Mouse (Mus musculus): Measurements from ENCODE around the gene Pdia4. TPM values are rescaled to one million over a fixed set of nuclear protein-coding genes. Genes with fewer than 3 reads are reported as not detected.
"Not testable (repeated sequence)": the region's sequence is repeated elsewhere in the genome, so short reads cannot be mapped to it uniquely, and the experiment has no call there.

Gene Pdia4
- 258 and 263 TPM in 2 replicates for polyA plus RNA-seq (2014; fragmentation: Nextera tagmentation; extraction: Ambion mirVana)

- ATAC-seq (ENCODE audit: low FRiP score) (peak; percentile 100), DNase-seq (ENCODE audit: low spot score, missing footprints) (peak; percentile 99)
- peak within 1 kb of the TSS; percentile 73 for H3K4me3 ChIP-seq (ENCODE audit: low read depth, low read length)
- no peaks in the 10 kb centered on the region for H3K27me3 ChIP-seq (ENCODE audit: control insufficient read depth, insufficient read depth, low read length)
- peak within 1 kb of the TSS; percentile 95 for H3K9ac ChIP-seq (ENCODE audit: low read length)
- peak within 1 kb of the TSS; percentile 60 for H3K4me2 ChIP-seq
- no peaks in the 10 kb centered on the region for H3K9me3 ChIP-seq (ENCODE audit: control insufficient read depth, low read length)
- under 1% methylated on average over 39 of the region's 44 CpGs for WGBS
- peak within 1 kb of the TSS; percentile 84 for H3K27ac ChIP-seq (ENCODE audit: low read depth, low read length)
- H3K36me3 ChIP-seq (ENCODE audit: control insufficient read depth, insufficient read depth, low read length) = no peaks in the 10 kb centered on the region
- H3K4me1 ChIP-seq (ENCODE audit: control insufficient read depth, insufficient read depth, low read length) = peaks cover 16% of the 10 kb centered on the region
Observed at GRCm38 (mm10) chr6:47813257-47813878, at the start of gene Pdia4. Gene Pdia4, minus strand, starts transcription at chr6:47813430.

DNA sequence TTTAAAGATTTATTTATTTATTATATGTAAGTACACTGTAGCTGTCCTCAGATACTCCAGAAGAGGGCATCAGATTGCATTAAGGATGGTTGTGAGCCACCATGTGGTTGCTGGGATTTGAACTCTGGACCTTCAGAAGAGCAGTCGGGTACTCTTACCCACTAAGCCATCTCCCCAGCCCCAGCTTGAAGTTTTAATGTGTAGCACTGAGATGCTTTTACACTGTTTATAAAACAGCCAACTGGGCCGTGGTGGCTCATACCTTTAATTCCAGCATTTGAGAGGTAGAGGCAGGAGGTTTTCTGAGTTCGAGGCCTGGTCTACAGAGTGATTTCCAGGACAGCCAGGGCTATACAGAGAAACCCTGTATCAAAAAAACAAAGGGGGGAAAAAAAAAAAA lies 44.5 kb upstream of the Pdia4 start:
- not testable (repeated sequence) for H3K4me3 ChIP-seq (ENCODE audit: low read depth, low read length); H3K4me2 ChIP-seq; H3K4me1 ChIP-seq (ENCODE audit: control insufficient read depth, insufficient read depth, low read length); DNase-seq (ENCODE audit: low spot score, missing footprints); H3K27ac ChIP-seq (ENCODE audit: low read depth, low read length); H3K9me3 ChIP-seq (ENCODE audit: control insufficient read depth, low read length); H3K27me3 ChIP-seq (ENCODE audit: control insufficient read depth, insufficient read depth, low read length); H3K9ac ChIP-seq (ENCODE audit: low read length); H3K36me3 ChIP-seq (ENCODE audit: control insufficient read depth, insufficient read depth, low read length); ATAC-seq (ENCODE audit: low FRiP score)
- WGBS = 89% methylated on average over 3 of the region's 3 CpGs

- H3K9ac ChIP-seq (ENCODE audit: low read length) = no peak overlapping the region
- no peaks in the 10 kb centered on the region for H3K9me3 ChIP-seq (ENCODE audit: control insufficient read depth, low read length)
- H3K27me3 ChIP-seq (ENCODE audit: control insufficient read depth, insufficient read depth, low read length) = no peaks in the 10 kb centered on the region
- H3K27ac ChIP-seq (ENCODE audit: low read depth, low read length) = no peak overlapping the region
- WGBS = 94% methylated on average over 6 of the region's 6 CpGs
- ATAC-seq (ENCODE audit: low FRiP score) (no peak), DNase-seq (ENCODE audit: low spot score, missing footprints) (no peak)
- H3K4me1 ChIP-seq (ENCODE audit: control insufficient read depth, insufficient read depth, low read length) = no peaks in the 10 kb centered on the region
- H3K4me3 ChIP-seq (ENCODE audit: low read depth, low read length) = no peak overlapping the region
- 0 out of 2 replicates have a peak, but pooled peaks cover 3% of the 10 kb centered on the region for H3K36me3 ChIP-seq (ENCODE audit: control insufficient read depth, insufficient read depth, low read length)
- H3K4me2 ChIP-seq = no peak overlapping the region
Observed at GRCm38 (mm10) chr6:47857241-47857640, 44.0 kb upstream of the Pdia4 start.

GRCm38 (mm10) chr6:47845779-47846178 lies 32.5 kb upstream of the Pdia4 start:
- no peak for ATAC-seq (ENCODE audit: low FRiP score)
- H3K4me3 ChIP-seq (ENCODE audit: low read depth, low read length) = no peak overlapping the region
- H3K27me3 ChIP-seq (ENCODE audit: control insufficient read depth, insufficient read depth, low read length) = no peaks in the 10 kb centered on the region

GRCm38 (mm10) chr6:47842337-47842736 lies 29.1 kb upstream of the Pdia4 start:
- H3K36me3 ChIP-seq (ENCODE audit: control insufficient read depth, insufficient read depth, low read length) = no peaks in the 10 kb centered on the region
- no peak overlapping the region for H3K9ac ChIP-seq (ENCODE audit: low read length)
- WGBS = 89% methylated on average over 1 of the region's 1 CpGs
- no peak overlapping the region for H3K27ac ChIP-seq (ENCODE audit: low read depth, low read length)
- no peaks in the 10 kb centered on the region for H3K4me1 ChIP-seq (ENCODE audit: control insufficient read depth, insufficient read depth, low read length)
- no peak for DNase-seq (ENCODE audit: low spot score, missing footprints)
- H3K4me3 ChIP-seq (ENCODE audit: low read depth, low read length) = no peak overlapping the region
- ATAC-seq (ENCODE audit: low FRiP score) = no peak
- no peak overlapping the region for H3K4me2 ChIP-seq
- H3K27me3 ChIP-seq (ENCODE audit: control insufficient read depth, insufficient read depth, low read length) = no peaks in the 10 kb centered on the region
- no peaks in the 10 kb centered on the region for H3K9me3 ChIP-seq (ENCODE audit: control insufficient read depth, low read length)

More at GRCm38 (mm10) chr6:47845779-47846178, 32.5 kb upstream of the Pdia4 start:
- Histone ChIP-seq H3K9ac (ENCODE audit: low read length) (no peak overlapping the region), H3K36me3 (ENCODE audit: control insufficient read depth, insufficient read depth, low read length) (no peaks in the 10 kb centered on the region), H3K9me3 (ENCODE audit: control insufficient read depth, low read length) (no peaks in the 10 kb centered on the region), H3K4me1 (ENCODE audit: control insufficient read depth, insufficient read depth, low read length) (no peaks in the 10 kb centered on the region), H3K27ac (ENCODE audit: low read depth, low read length) (no peak overlapping the region), H3K4me2 (no peak overlapping the region)
- DNase-seq (ENCODE audit: low spot score, missing footprints) = no peak

DNA sequence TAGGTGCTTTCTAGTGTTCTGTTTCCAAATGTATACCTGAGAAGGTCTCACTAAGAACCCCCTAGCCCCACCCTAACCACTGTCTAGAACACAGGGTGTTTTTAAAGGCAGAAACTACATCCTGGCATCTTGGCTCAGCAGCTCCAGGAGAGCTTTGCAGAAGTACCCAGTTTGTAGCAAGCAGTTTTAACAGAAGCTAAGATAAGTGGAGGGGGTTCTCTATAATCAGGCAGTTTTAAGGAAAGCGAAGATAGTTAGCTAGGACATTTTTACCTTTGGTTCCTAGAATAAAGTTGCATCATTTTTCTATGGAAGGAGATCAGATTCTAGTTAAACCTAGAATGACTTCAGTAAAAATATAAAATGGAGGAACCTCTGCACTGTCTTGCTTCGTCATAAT lies 28.6 kb upstream of the Pdia4 start:
- H3K27me3 ChIP-seq (ENCODE audit: control insufficient read depth, insufficient read depth, low read length) = no peaks in the 10 kb centered on the region
- H3K4me1 ChIP-seq (ENCODE audit: control insufficient read depth, insufficient read depth, low read length) = no peaks in the 10 kb centered on the region
- no peak overlapping the region for H3K4me3 ChIP-seq (ENCODE audit: low read depth, low read length)
- ATAC-seq (ENCODE audit: low FRiP score) (no peak), DNase-seq (ENCODE audit: low spot score, missing footprints) (no peak)
- no peaks in the 10 kb centered on the region for H3K36me3 ChIP-seq (ENCODE audit: control insufficient read depth, insufficient read depth, low read length)
- no peak overlapping the region for H3K4me2 ChIP-seq
- H3K9me3 ChIP-seq (ENCODE audit: control insufficient read depth, low read length) = no peaks in the 10 kb centered on the region
- 89% methylated on average over 2 of the region's 2 CpGs for WGBS
- H3K9ac ChIP-seq (ENCODE audit: low read length) = no peak overlapping the region
- H3K27ac ChIP-seq (ENCODE audit: low read depth, low read length) = no peak overlapping the region

- Histone ChIP-seq H3K4me3 (ENCODE audit: low read depth, low read length) (no peak overlapping the region), H3K36me3 (ENCODE audit: control insufficient read depth, insufficient read depth, low read length) (no peaks in the 10 kb centered on the region), H3K9ac (ENCODE audit: low read length) (no peak overlapping the region), H3K4me1 (ENCODE audit: control insufficient read depth, insufficient read depth, low read length) (peaks cover 2% of the 10 kb centered on the region; the same call in 1 of the 2 replicates), H3K27me3 (ENCODE audit: control insufficient read depth, insufficient read depth, low read length) (no peaks in the 10 kb centered on the region), H3K4me2 (no peak overlapping the region), H3K27ac (ENCODE audit: low read depth, low read length) (no peak overlapping the region), H3K9me3 (ENCODE audit: control insufficient read depth, low read length) (no peaks in the 10 kb centered on the region)
- DNase-seq (ENCODE audit: low spot score, missing footprints) (no peak), ATAC-seq (ENCODE audit: low FRiP score) (no peak)
- 97% methylated on average over 1 of the region's 1 CpGs for WGBS
Observed at GRCm38 (mm10) chr6:47841077-47841476, 27.8 kb upstream of the Pdia4 start.

DNA sequence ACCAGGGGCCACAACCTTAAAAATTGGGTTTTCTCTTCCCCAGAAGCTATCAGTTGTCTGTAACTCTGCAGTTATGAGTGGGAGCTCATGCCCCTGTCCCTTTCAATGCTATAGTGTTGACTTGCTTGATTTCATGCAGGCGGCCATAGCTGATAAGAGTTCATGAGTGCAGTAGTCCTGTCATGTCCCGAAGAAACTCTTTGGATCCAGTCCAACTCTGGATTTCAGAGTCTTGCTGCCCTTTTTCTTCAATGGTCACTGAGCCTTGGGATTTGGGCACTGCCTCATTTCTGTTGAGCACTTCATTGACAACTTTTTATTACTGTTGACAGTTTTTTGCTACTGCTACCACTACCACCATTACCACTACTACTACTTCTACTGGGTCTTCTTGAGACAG lies 24.4 kb upstream of the Pdia4 start:
- Histone ChIP-seq H3K36me3 (ENCODE audit: control insufficient read depth, insufficient read depth, low read length) (no peaks in the 10 kb centered on the region), H3K4me3 (ENCODE audit: low read depth, low read length) (no peak overlapping the region), H3K9ac (ENCODE audit: low read length) (no peak overlapping the region), H3K4me1 (ENCODE audit: control insufficient read depth, insufficient read depth, low read length) (peaks cover 2% of the 10 kb centered on the region; the same call in 1 of the 2 replicates), H3K27ac (ENCODE audit: low read depth, low read length) (no peak overlapping the region), H3K27me3 (ENCODE audit: control insufficient read depth, insufficient read depth, low read length) (no peaks in the 10 kb centered on the region), H3K9me3 (ENCODE audit: control insufficient read depth, low read length) (no peaks in the 10 kb centered on the region), H3K4me2 (no peak overlapping the region)
- no peak for ATAC-seq (ENCODE audit: low FRiP score)
- no peak for DNase-seq (ENCODE audit: low spot score, missing footprints)
- 96% methylated on average over 2 of the region's 2 CpGs for WGBS

DNA sequence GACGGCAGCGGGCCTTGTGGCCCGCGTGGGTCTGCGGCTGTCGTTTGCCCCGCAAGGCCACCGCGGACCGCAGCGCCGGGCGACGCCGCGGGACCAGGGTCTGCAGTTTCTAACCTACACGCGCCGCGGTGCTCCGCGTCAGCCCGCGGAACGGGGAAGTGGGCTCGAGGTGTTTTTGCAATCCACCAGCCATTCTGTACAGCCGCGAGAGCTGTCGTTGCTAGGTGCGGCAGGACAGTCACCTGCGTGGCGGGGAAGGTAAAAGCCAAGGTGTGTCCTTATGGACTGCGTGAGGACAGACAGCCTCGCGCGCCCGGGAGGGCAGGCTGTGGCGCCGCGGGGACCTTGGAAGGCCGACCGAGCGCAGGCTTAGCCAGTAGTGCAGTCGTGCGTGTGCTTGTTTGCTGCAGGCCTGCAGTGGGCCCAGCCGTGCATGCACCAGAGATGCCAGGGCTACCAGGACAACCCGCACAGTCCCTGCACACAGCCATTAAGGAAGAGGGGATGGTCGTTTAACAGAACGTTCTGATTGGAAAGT lies 22.8 kb upstream of the Pdia4 start:
- Histone ChIP-seq H3K4me2 (peak overlapping the region; percentile 68), H3K36me3 (ENCODE audit: control insufficient read depth, insufficient read depth, low read length) (no peaks in the 10 kb centered on the region), H3K27ac (ENCODE audit: low read depth, low read length) (peak overlapping the region; percentile 92), H3K4me1 (ENCODE audit: control insufficient read depth, insufficient read depth, low read length) (peaks cover 2% of the 10 kb centered on the region; the same call in 1 of the 2 replicates), H3K9ac (ENCODE audit: low read length) (peak overlapping the region; percentile 88), H3K4me3 (ENCODE audit: low read depth, low read length) (peak overlapping the region; percentile 95), H3K27me3 (ENCODE audit: control insufficient read depth, insufficient read depth, low read length) (no peaks in the 10 kb centered on the region), H3K9me3 (ENCODE audit: control insufficient read depth, low read length) (no peaks in the 10 kb centered on the region)
- ATAC-seq (ENCODE audit: low FRiP score) (peak; percentile 82), DNase-seq (ENCODE audit: low spot score, missing footprints) (peak; percentile 96)
- WGBS = 0% methylated on average over 45 of the region's 49 CpGs
